In genomic region chr10:69710802-69711201, GRCm38 (mm10) we compare ENCODE assay signal across 10 mouse cellular contexts.
DNase-seq lines count a peak whose midpoint lies in the region.
"Had no signal": no experiment of that assay in that cellular context is flagged by ENCODE, and none has a peak within 500 bp of the region (broad histone marks: within the 10 kb centered on the region; RNA-seq: fewer than 3 reads in every experiment).

No protein-coding gene starts in this region.

- intact Hi-C loops in left cerebral cortex, postnatal 36 days (cut with DNase I): loop anchor here (5.0 kb wide), 1 partner anchor 46 kb away; no protein-coding TSS in a partner anchor

- peak; percentile 60 for DNase-seq in 3T3-L1 (ENCODE audit: low read depth, low spot score)
- peak; percentile 69 to 72 for DNase-seq in cerebellum, adult 18-20 months
- DNase-seq in frontal cortex, postnatal 10 days (ENCODE audit: low spot score in 2 of 2): peak; percentile 51 to 74
- DNase-seq in left cerebral cortex, postnatal 36 days (ENCODE audit: low spot score in 2 of 2): peak; percentile 78 to 84
- no peak for DNase-seq in kidney, adult 8-10 months
- no peak for DNase-seq in lung, postnatal 25 days (ENCODE audit: low spot score)
- no peak for DNase-seq in retina, embryonic 14.5 days (ENCODE audit: low spot score)
- DNase-seq: adrenal gland, postnatal 25 days; kidney, postnatal 25 days; liver had no signal

Comparison
In these comparisons a context has a peak if more than half of its experiments do, and no peak if none do; other contexts are left out.
1. DNase-seq: peak in 3T3-L1 (single experiment), cerebellum, adult 18-20 months (2 of 2), frontal cortex, postnatal 10 days (2 of 2) and left cerebral cortex, postnatal 36 days (2 of 2); none in kidney, adult 8-10 months (0 of 2), lung, postnatal 25 days (single experiment) and retina, embryonic 14.5 days (single experiment).